Comparison of ENCODE assay signal across 17 mouse cellular contexts in the genomic region with DNA sequence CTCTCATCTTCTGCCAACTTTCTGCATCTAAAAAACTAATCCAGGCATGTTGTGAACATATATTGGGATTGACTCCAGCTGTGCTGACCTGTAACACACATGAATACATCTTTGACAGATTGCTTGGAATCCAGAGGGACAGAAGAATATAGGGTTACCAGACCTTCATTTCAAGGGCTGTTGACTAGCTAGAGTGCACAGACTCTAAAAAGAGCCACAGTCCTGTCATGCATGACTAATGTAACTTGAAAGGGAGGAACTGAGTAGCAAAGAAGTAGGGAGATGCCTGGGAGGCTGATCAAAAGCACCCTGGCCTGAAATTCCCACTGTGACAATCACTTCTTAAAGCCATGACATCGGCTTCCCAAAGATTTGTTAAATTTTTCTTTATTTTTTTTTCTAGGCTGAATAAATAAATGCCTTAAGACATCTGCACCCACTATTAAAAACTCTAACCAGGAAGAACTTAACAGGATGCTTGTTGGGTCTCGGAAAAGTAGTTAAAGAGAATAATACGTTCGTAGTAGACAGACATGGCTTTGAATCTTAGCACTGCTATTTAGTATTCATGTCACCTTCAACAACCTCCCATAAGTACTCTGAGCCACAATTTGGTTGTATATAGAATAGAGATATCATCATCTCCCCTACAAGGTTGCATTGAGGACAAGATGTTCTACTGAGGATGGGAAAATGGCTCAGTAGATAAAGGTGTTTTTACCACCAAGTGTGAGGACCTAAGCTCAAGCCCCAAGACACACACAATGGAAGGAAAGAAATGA.
DNase-seq lines count a peak whose midpoint lies in the region; ATAC-seq and TF ChIP-seq lines count a peak whose summit lies in the region.
"Had no signal": no experiment of that assay in that cellular context is flagged by ENCODE, and none has a peak within 500 bp of the region (broad histone marks: within the 10 kb centered on the region; RNA-seq: fewer than 3 reads in every experiment).

No protein-coding gene starts in this region.

- no peak overlapping the region for H3K27ac ChIP-seq in hindbrain, embryonic 11.5 days (ENCODE audit: low read depth, low read length)
- H3K27ac ChIP-seq in hindbrain, embryonic 13.5 days = no peak overlapping the region
- no peak overlapping the region for H3K27ac ChIP-seq in hindbrain, postnatal 0 days
- no peak overlapping the region for H3K27ac ChIP-seq in gastrocnemius, adult 2 months
- H3K27ac ChIP-seq: heart, embryonic 10.5 days; layer of hippocampus, adult 2 months; liver, embryonic 13.5 days had no signal

- no peaks in the 10 kb centered on the region for H3K36me3 ChIP-seq in hindbrain, embryonic 11.5 days (ENCODE audit: control insufficient read depth, insufficient read depth, low read length)
- H3K36me3 ChIP-seq in hindbrain, embryonic 13.5 days = no peaks in the 10 kb centered on the region
- no peaks in the 10 kb centered on the region for H3K36me3 ChIP-seq in hindbrain, postnatal 0 days (ENCODE audit: insufficient read depth, low read length)
- H3K36me3 ChIP-seq: heart, embryonic 10.5 days; liver, embryonic 13.5 days had no signal

- H3K4me2 ChIP-seq in hindbrain, embryonic 11.5 days (replicated peaks; ENCODE audit: low read depth, low read length) = no peak overlapping the region
- H3K4me2 ChIP-seq in hindbrain, embryonic 13.5 days = no peak overlapping the region
- no peak overlapping the region for H3K4me2 ChIP-seq in hindbrain, postnatal 0 days (ENCODE audit: low read depth, low read length)
- H3K4me2 ChIP-seq: liver, embryonic 13.5 days had no signal

- H3K4me1 ChIP-seq in hindbrain, embryonic 11.5 days (replicated peaks; ENCODE audit: control insufficient read depth, insufficient read depth, low read length) = no peaks in the 10 kb centered on the region
- H3K4me1 ChIP-seq in hindbrain, embryonic 13.5 days (replicated peaks) = no peaks in the 10 kb centered on the region
- no peaks in the 10 kb centered on the region for H3K4me1 ChIP-seq in hindbrain, postnatal 0 days (ENCODE audit: insufficient read depth, low read length)
- H3K4me1 ChIP-seq: heart, embryonic 10.5 days; liver, embryonic 13.5 days; megakaryocyte, embryonic 14.5 days had no signal

- TF ChIP-seq CTCF in hindbrain, postnatal 0 days (IDR thresholded peaks at IDR 0.05; ENCODE audit: low read depth) = no peak
- no peak for TF ChIP-seq CTCF in gastrocnemius, adult 2 months (IDR thresholded peaks at IDR 0.05)

- H3K4me3 ChIP-seq in hindbrain, embryonic 11.5 days (ENCODE audit: low read depth, low read length) = no peak overlapping the region
- no peak overlapping the region for H3K4me3 ChIP-seq in hindbrain, embryonic 13.5 days
- no peak overlapping the region for H3K4me3 ChIP-seq in hindbrain, postnatal 0 days (ENCODE audit: low read length)
- H3K4me3 ChIP-seq in gastrocnemius, adult 2 months = no peak overlapping the region
- H3K4me3 ChIP-seq: heart, embryonic 10.5 days; layer of hippocampus, adult 2 months; liver, embryonic 13.5 days; megakaryocyte, embryonic 14.5 days had no signal

- H3K9me3 ChIP-seq in hindbrain, embryonic 11.5 days (ENCODE audit: control insufficient read depth, low read length) = no peaks in the 10 kb centered on the region
- H3K9me3 ChIP-seq in hindbrain, embryonic 13.5 days = no peaks in the 10 kb centered on the region
- no peaks in the 10 kb centered on the region for H3K9me3 ChIP-seq in hindbrain, postnatal 0 days (ENCODE audit: low read length)
- H3K9me3 ChIP-seq: heart, embryonic 10.5 days; liver, embryonic 13.5 days; megakaryocyte, embryonic 14.5 days had no signal

- H3K9ac ChIP-seq in hindbrain, embryonic 11.5 days (ENCODE audit: low read depth, low read length) = no peak overlapping the region
- no peak overlapping the region for H3K9ac ChIP-seq in hindbrain, embryonic 13.5 days
- H3K9ac ChIP-seq in hindbrain, postnatal 0 days (replicated peaks; ENCODE audit: low read length) = no peak overlapping the region
- H3K9ac ChIP-seq: liver, embryonic 13.5 days had no signal

- intact Hi-C loops in gastrocnemius, adult 2 months (cut with DNase I) = no loop called here

- ATAC-seq in hindbrain, embryonic 11.5 days (ENCODE audit: low FRiP score) = peak; percentile 85
- no peak for ATAC-seq in hindbrain, embryonic 13.5 days (ENCODE audit: low FRiP score)
- ATAC-seq in hindbrain, postnatal 0 days = peak; percentile 63; the same call in 1 of the 2 replicates
- ATAC-seq: intestine, postnatal 0 days; lung, postnatal 0 days had no signal

- peak; percentile 2 for DNase-seq in hindbrain, embryonic 11.5 days (ENCODE audit: low spot score)
- DNase-seq in A20 (ENCODE audit: low read depth, low spot score) = peak; percentile 27
- DNase-seq in embryo, embryonic 10.5 days (ENCODE audit: low spot score) = peak; percentile 44
- peak; percentile 39 for DNase-seq in hindbrain, postnatal 0 days (ENCODE audit: low spot score)
- no peak for DNase-seq in layer of hippocampus, postnatal 14 days (ENCODE audit: low spot score in 2 of 2)
- no peak for DNase-seq in adrenal gland, postnatal 25 days
- DNase-seq in gastrocnemius, adult 2 months = no peak
- DNase-seq: adrenal gland, postnatal 36 days; cerebellum, postnatal 25 days; gastrocnemius, postnatal 14 days; liver, embryonic 13.5 days had no signal

- no peaks in the 10 kb centered on the region for H3K27me3 ChIP-seq in hindbrain, embryonic 11.5 days (ENCODE audit: control insufficient read depth, insufficient read depth, low read length)
- no peaks in the 10 kb centered on the region for H3K27me3 ChIP-seq in hindbrain, embryonic 13.5 days
- H3K27me3 ChIP-seq in hindbrain, postnatal 0 days (ENCODE audit: insufficient read depth, low read length) = no peaks in the 10 kb centered on the region
- H3K27me3 ChIP-seq: liver, embryonic 13.5 days; megakaryocyte, embryonic 14.5 days had no signal

- 43% methylated on average over 4 of the region's 4 CpGs for WGBS in hindbrain, embryonic 11.5 days
- WGBS in hindbrain, embryonic 13.5 days = 38% methylated on average over 4 of the region's 4 CpGs
- WGBS in hindbrain, postnatal 0 days = 55% methylated on average over 4 of the region's 4 CpGs

Comparison
In these comparisons a context has a peak if more than half of its experiments do, and no peak if none do; other contexts are left out.
1. DNase-seq: peak in hindbrain, embryonic 11.5 days (single experiment), A20 (single experiment), embryo, embryonic 10.5 days (single experiment) and hindbrain, postnatal 0 days (single experiment); none in layer of hippocampus, postnatal 14 days (0 of 2), adrenal gland, postnatal 25 days (single experiment) and gastrocnemius, adult 2 months (single experiment).